Mouse (Mus musculus) hindbrain, postnatal 0 days (tissue): ENCODE data around the gene Grin3a. TPM values are rescaled to one million over a fixed set of nuclear protein-coding genes. Genes with fewer than 3 reads are reported as not detected.

Experiments used
- ATAC-seq: fragments of 200-750 bp; cut with Nextera tagmentation; 2 replicates; pipeline ENCODE4 v1.8.0; 2017; ENCODE audit warnings: mild to moderate bottlenecking, moderate TSS enrichment, moderate library complexity
- DNase-seq: peaks from one replicate; pipeline ENCODE4 v3.0.0-alpha.2; 2015; ENCODE audit warnings: low spot score
- H3K27ac ChIP-seq: fragments of 300-500 bp; sonication (generic); 2 replicates; pipeline ENCODE4 v1.5.1; 2014; ENCODE audit warnings: mild to moderate bottlenecking
- H3K27me3 ChIP-seq: fragments of 300-500 bp; sonication (generic); 2 replicates; pipeline ENCODE4 v1.6.1; 2014; ENCODE audit warnings: low read length, mixed read lengths; ENCODE audit not compliant: insufficient read depth
- H3K36me3 ChIP-seq: fragments of 300-500 bp; sonication (generic); 2 replicates; pipeline ENCODE4 v1.6.1; 2014; ENCODE audit warnings: low read length, mixed read lengths; ENCODE audit not compliant: insufficient read depth
- H3K4me1 ChIP-seq: fragments of 300-500 bp; sonication (generic); 2 replicates; pipeline ENCODE4 v1.6.1; 2014; ENCODE audit warnings: antibody characterized with exemption, low read length, mixed read lengths; ENCODE audit not compliant: insufficient read depth
- H3K4me2 ChIP-seq: fragments of 300-500 bp; sonication (generic); 2 replicates; pipeline ENCODE4 v1.6.1; 2014; ENCODE audit warnings: low read depth, mild to moderate bottlenecking, low read length, moderate library complexity, mixed read lengths
- H3K4me3 ChIP-seq: fragments of 300-500 bp; sonication (generic); 2 replicates; pipeline ENCODE4 v1.5.1; 2014; ENCODE audit warnings: low read length
- H3K9ac ChIP-seq: fragments of 300-500 bp; sonication (generic); replicated peaks from 2 replicates; pipeline ENCODE4 v1.6.1; 2014; ENCODE audit warnings: mild to moderate bottlenecking, low read length, moderate library complexity, mixed read lengths
- H3K9me3 ChIP-seq: fragments of 300-500 bp; sonication (generic); 2 replicates; pipeline ENCODE4 v1.6.1; 2016; ENCODE audit warnings: low read length, mixed read lengths
- CTCF ChIP-seq: IDR thresholded peaks from 2 replicates; pipeline ENCODE4 v1.5.1; 2016; ENCODE audit warnings: antibody characterized with exemption, control low read depth, low read depth
- WGBS: fragments of 180-500 bp; shearing (Covaris S2); extraction: QIAGEN DNeasy Blood & Tissue Kit; methylation state at CpG from one replicate; pipeline ENCODE4 v1.1.7; 2014; 5-methylcytosine and 5-hydroxymethylcytosine counted together
- polyA plus RNA-seq: library from polyadenylated mRNA; unstranded; fragments of >200 nt; fragmentation: Nextera tagmentation; extraction: Ambion mirVana; gene quantifications from 2 replicates; pipeline ENCODE4 v1.2.1, GENCODE M21; 2015
- total RNA-seq: library from RNA; depleted of rRNA; stranded (reverse); fragments of >200 nt; gene quantifications from 2 replicates; pipeline ENCODE4 v1.2.3, GENCODE M21; 2014

Gene Grin3a
- total and polyA plus RNA-seq, 2 experiments from 2014 or later, result 26.2 to 83.7 TPM

GRCm38 (mm10) chr4:49832035-49832434 is 13.5 kb downstream of the Grin3a start:
- Histone ChIP-seq H3K9me3 (no peaks in the 10 kb centered on the region), H3K27ac (no peak overlapping the region), H3K4me1 (no peaks in the 10 kb centered on the region), H3K36me3 (no peaks in the 10 kb centered on the region), H3K4me3 (no peak overlapping the region), H3K9ac (no peak overlapping the region), H3K4me2 (no peak overlapping the region), H3K27me3 (no peaks in the 10 kb centered on the region)
- ATAC-seq (no peak), DNase-seq (no peak)
- peak; percentile 51; the same call in 1 of the 2 replicates for TF ChIP-seq CTCF

GRCm38 (mm10) chr4:49813852-49814251 is 31.7 kb downstream of the Grin3a start:
- ATAC-seq, result no peak

GRCm38 (mm10) chr4:49806791-49807190 is 38.8 kb downstream of the Grin3a start:
- Histone ChIP-seq H3K27me3 (no peaks in the 10 kb centered on the region), H3K9ac (no peak overlapping the region), H3K4me3 (no peak overlapping the region), H3K9me3 (no peaks in the 10 kb centered on the region), H3K36me3 (no peaks in the 10 kb centered on the region), H3K4me2 (no peak overlapping the region), H3K27ac (no peak overlapping the region), H3K4me1 (0 out of 2 replicates have a peak, but pooled peaks cover 3% of the 10 kb centered on the region)
- ATAC-seq (no peak), DNase-seq (no peak)
- TF ChIP-seq CTCF, result no peak

More at GRCm38 (mm10) chr4:49813852-49814251, 31.7 kb downstream of the Grin3a start:
- no peaks in the 10 kb centered on the region for H3K9me3 ChIP-seq
- no peak overlapping the region for H3K27ac ChIP-seq
- no peak overlapping the region for H3K9ac ChIP-seq
- H3K4me2 ChIP-seq, result no peak overlapping the region
- H3K27me3 ChIP-seq, result no peaks in the 10 kb centered on the region
- TF ChIP-seq CTCF, result no peak
- peak; percentile 36 for DNase-seq
- H3K36me3 ChIP-seq, result no peaks in the 10 kb centered on the region
- no peaks in the 10 kb centered on the region for H3K4me1 ChIP-seq
- H3K4me3 ChIP-seq, result no peak overlapping the region
- WGBS, result 47% methylated on average over 3 of the region's 3 CpGs

- peak; percentile 41 for TF ChIP-seq CTCF
- no peak overlapping the region for H3K4me3 ChIP-seq
- H3K27ac ChIP-seq, result no peak overlapping the region
- DNase-seq, result no peak
- H3K4me1 ChIP-seq, result no peaks in the 10 kb centered on the region
- no peak overlapping the region for H3K4me2 ChIP-seq
- WGBS, result 92% methylated on average over 2 of the region's 2 CpGs
- ATAC-seq, result no peak
- no peaks in the 10 kb centered on the region for H3K9me3 ChIP-seq
- H3K27me3 ChIP-seq, result no peaks in the 10 kb centered on the region
- H3K36me3 ChIP-seq, result no peaks in the 10 kb centered on the region
- H3K9ac ChIP-seq, result no peak overlapping the region
Observed at GRCm38 (mm10) chr4:49799338-49799737, 46.2 kb downstream of the Grin3a start.

- Histone ChIP-seq H3K4me1 (no peaks in the 10 kb centered on the region), H3K27me3 (no peaks in the 10 kb centered on the region), H3K27ac (no peak overlapping the region), H3K4me3 (no peak overlapping the region), H3K9me3 (no peaks in the 10 kb centered on the region), H3K4me2 (no peak overlapping the region), H3K9ac (no peak overlapping the region), H3K36me3 (no peaks in the 10 kb centered on the region)
- 72% methylated on average over 2 of the region's 2 CpGs for WGBS
- TF ChIP-seq CTCF, result no peak
- ATAC-seq, result no peak
- DNase-seq, result no peak
Observed at GRCm38 (mm10) chr4:49788971-49789370, 56.6 kb downstream of the Grin3a start.

GRCm38 (mm10) chr4:49742847-49743246 is 102.7 kb downstream of the Grin3a start:
- TF ChIP-seq CTCF, result no peak
- 92% methylated on average over 5 of the region's 5 CpGs for WGBS
- ATAC-seq (no peak), DNase-seq (no peak)
- Histone ChIP-seq H3K27ac (no peak overlapping the region), H3K36me3 (no peaks in the 10 kb centered on the region), H3K9ac (no peak overlapping the region), H3K4me1 (0 out of 2 replicates have a peak, but pooled peaks cover 3% of the 10 kb centered on the region), H3K4me2 (no peak overlapping the region), H3K27me3 (no peaks in the 10 kb centered on the region), H3K9me3 (no peaks in the 10 kb centered on the region), H3K4me3 (no peak overlapping the region)

GRCm38 (mm10) chr4:49741942-49742341 is 103.6 kb downstream of the Grin3a start:
- Histone ChIP-seq H3K4me1 (0 out of 2 replicates have a peak, but pooled peaks cover 3% of the 10 kb centered on the region), H3K27me3 (no peaks in the 10 kb centered on the region), H3K4me3 (no peak overlapping the region), H3K27ac (no peak overlapping the region), H3K9ac (no peak overlapping the region), H3K36me3 (no peaks in the 10 kb centered on the region), H3K9me3 (no peaks in the 10 kb centered on the region), H3K4me2 (no peak overlapping the region)
- WGBS, result 92% methylated on average over 2 of the region's 2 CpGs
- TF ChIP-seq CTCF, result no peak
- no peak for ATAC-seq
- DNase-seq, result no peak
